Mouse (Mus musculus) monocyte, adult 2 months (primary cell): ENCODE measurements around the gene Ace.

Experiments used
- DNase-seq, 2 experiments: peaks; one replicate each; pipeline ENCODE4 v3.0.0; 2022; ENCODE audit warnings: low spot score in 2 of 2, low read depth in 1 of 2

Ace gene

GRCm38 (mm10) chr11:105944770-105945672 is 22.7 kb upstream of the Ace start:
- no peak for DNase-seq

GRCm38 (mm10) chr11:105946694-105947154 is 21.0 kb upstream of the Ace start:
- no peak for DNase-seq

- no peak for DNase-seq
These were observed 19.5 kb upstream of the Ace start for GRCm38 (mm10) chr11:105948255-105948654.

GRCm38 (mm10) chr11:105950519-105950918 is 17.2 kb upstream of the Ace start:
- DNase-seq = no peak

- DNase-seq = no peak
These were observed 16.1 kb upstream of the Ace start for GRCm38 (mm10) chr11:105951601-105952044.

GRCm38 (mm10) chr11:105952111-105952510 is 15.6 kb upstream of the Ace start:
- no peak for DNase-seq

- no peak for DNase-seq
These were observed 14.8 kb upstream of the Ace start, which contains the start of gene Cyb561 for GRCm38 (mm10) chr11:105952911-105953386. TSS of gene Cyb561 (minus strand) at chr11:105953336.

GRCm38 (mm10) chr11:105953402-105953801 is 14.3 kb upstream of the Ace start:
- DNase-seq = no peak

- no peak for DNase-seq
These were observed 11.8 kb upstream of the Ace start for GRCm38 (mm10) chr11:105955815-105956430.

- DNase-seq = no peak
These were observed 10.2 kb upstream of the Ace start for GRCm38 (mm10) chr11:105957501-105957900.

GRCm38 (mm10) chr11:105958566-105958965 is 9.2 kb upstream of the Ace start:
- DNase-seq = no peak

- no peak for DNase-seq
These were observed 8.4 kb upstream of the Ace start for GRCm38 (mm10) chr11:105959355-105959754.

- no peak for DNase-seq
These were observed 3.1 kb upstream of the Ace start for GRCm38 (mm10) chr11:105964691-105965090.

- DNase-seq = no peak
These were observed 1.5 kb upstream of the Ace start for GRCm38 (mm10) chr11:105966288-105966687.

- no peak for DNase-seq
These were observed 1.2 kb downstream of the Ace start for GRCm38 (mm10) chr11:105968948-105969347.

- no peak for DNase-seq
These were observed 1.8 kb downstream of the Ace start for GRCm38 (mm10) chr11:105969516-105969915.

- no peak for DNase-seq
These were observed 6.8 kb downstream of the Ace start for GRCm38 (mm10) chr11:105974593-105974992.

GRCm38 (mm10) chr11:105975050-105975449 is 7.3 kb downstream of the Ace start:
- DNase-seq = no peak

- no peak for DNase-seq
These were observed 7.9 kb downstream of the Ace start for GRCm38 (mm10) chr11:105975636-105976035.

GRCm38 (mm10) chr11:105978232-105978631 is 10.5 kb downstream of the Ace start:
- DNase-seq = no peak

- DNase-seq = peak in 1 of 2 experiments; percentile 43
These were observed 10.9 kb downstream of the Ace start for GRCm38 (mm10) chr11:105978634-105979033.

GRCm38 (mm10) chr11:105984452-105984851 is 16.7 kb downstream of the Ace start:
- no peak for DNase-seq
